Mouse (Mus musculus): ENCODE measurements around the gene Dgcr2.
A peak's percentile ranks its signal among the peaks of the same experiment; 100 is the strongest.

Gene Dgcr2

GRCm38 (mm10) chr16:17804449-17804912 lies 93.9 kb downstream of the Dgcr2 start:
- DNase-seq = no peak

GRCm38 (mm10) chr16:17803675-17804448 lies 94.5 kb downstream of the Dgcr2 start:
- no peak for DNase-seq

GRCm38 (mm10) chr16:17802839-17803674 lies 95.3 kb downstream of the Dgcr2 start:
- peak; percentile 50 for DNase-seq

- DNase-seq = no peak
Measured at GRCm38 (mm10) chr16:17802456-17802838, 95.9 kb downstream of the Dgcr2 start.

GRCm38 (mm10) chr16:17801777-17802455 lies 96.4 kb downstream of the Dgcr2 start:
- DNase-seq = no peak

- no peak for DNase-seq
Measured at GRCm38 (mm10) chr16:17799584-17799983, 98.8 kb downstream of the Dgcr2 start.

GRCm38 (mm10) chr16:17798321-17799180 lies 99.8 kb downstream of the Dgcr2 start:
- DNase-seq = peak; percentile 91

- DNase-seq = peak; percentile 39
Measured at GRCm38 (mm10) chr16:17797812-17798311, 100.5 kb downstream of the Dgcr2 start.

- peak; percentile 86 for DNase-seq
Measured at GRCm38 (mm10) chr16:17796971-17797811, 101.2 kb downstream of the Dgcr2 start, which contains the start of gene Scarf2. Gene Scarf2, plus strand, starts transcription at chr16:17797282.

GRCm38 (mm10) chr16:17796519-17796918 lies 101.8 kb downstream of the Dgcr2 start:
- no peak for DNase-seq

- DNase-seq = peak; percentile 53
Measured at GRCm38 (mm10) chr16:17795643-17796042, 102.7 kb downstream of the Dgcr2 start.

- DNase-seq = no peak
Measured at GRCm38 (mm10) chr16:17794047-17794446, 104.3 kb downstream of the Dgcr2 start.

GRCm38 (mm10) chr16:17792728-17793127 lies 105.6 kb downstream of the Dgcr2 start:
- no peak for DNase-seq

Data from lung, postnatal 10 days (tissue).